Mouse (Mus musculus): ENCODE results near the gene Ptprq.

Ptprq gene

GRCm38 (mm10) chr10:107719806-107720205, at the start of gene Ptprq:
TSS of gene Ptprq (minus strand) at chr10:107720051.
- no peak for DNase-seq (ENCODE audit: low read depth, low spot score)

- no peak for DNase-seq (ENCODE audit: low read depth, low spot score)
Observed at GRCm38 (mm10) chr10:107759624-107760023, 39.8 kb upstream of the Ptprq start.

- DNase-seq (ENCODE audit: low read depth, low spot score) = no peak
Observed at GRCm38 (mm10) chr10:107753471-107753870, 33.6 kb upstream of the Ptprq start.

GRCm38 (mm10) chr10:107752351-107753143, 32.7 kb upstream of the Ptprq start:
- peak; percentile 88 for DNase-seq (ENCODE audit: low read depth, low spot score)

- peak; percentile 23 for DNase-seq (ENCODE audit: low read depth, low spot score)
Observed at GRCm38 (mm10) chr10:107751944-107752343, 32.1 kb upstream of the Ptprq start.

GRCm38 (mm10) chr10:107747566-107747965, 27.7 kb upstream of the Ptprq start:
- DNase-seq (ENCODE audit: low read depth, low spot score) = peak; percentile 68

- no peak for DNase-seq (ENCODE audit: low read depth, low spot score)
Observed at GRCm38 (mm10) chr10:107746717-107747116, 26.9 kb upstream of the Ptprq start.

GRCm38 (mm10) chr10:107739815-107740214, 20.0 kb upstream of the Ptprq start:
- DNase-seq (ENCODE audit: low read depth, low spot score) = no peak

- peak; percentile 19 for DNase-seq (ENCODE audit: low read depth, low spot score)
Observed at GRCm38 (mm10) chr10:107737743-107738142, 17.9 kb upstream of the Ptprq start.

GRCm38 (mm10) chr10:107735448-107735847, 15.6 kb upstream of the Ptprq start:
- DNase-seq (ENCODE audit: low read depth, low spot score) = peak; percentile 41

GRCm38 (mm10) chr10:107734327-107734726, 14.5 kb upstream of the Ptprq start:
- DNase-seq (ENCODE audit: low read depth, low spot score) = no peak

- no peak for DNase-seq (ENCODE audit: low read depth, low spot score)
Observed at GRCm38 (mm10) chr10:107725631-107726030, 5.8 kb upstream of the Ptprq start.

GRCm38 (mm10) chr10:107704443-107704842, 15.4 kb downstream of the Ptprq start:
- peak; percentile 49 for DNase-seq (ENCODE audit: low read depth, low spot score)

GRCm38 (mm10) chr10:107700944-107701343, 18.9 kb downstream of the Ptprq start:
- no peak for DNase-seq (ENCODE audit: low read depth, low spot score)

GRCm38 (mm10) chr10:107698716-107699115, 21.1 kb downstream of the Ptprq start:
- DNase-seq (ENCODE audit: low read depth, low spot score) = no peak

GRCm38 (mm10) chr10:107697177-107697576, 22.7 kb downstream of the Ptprq start:
- no peak for DNase-seq (ENCODE audit: low read depth, low spot score)

- DNase-seq (ENCODE audit: low read depth, low spot score) = no peak
Observed at GRCm38 (mm10) chr10:107687382-107687781, 32.5 kb downstream of the Ptprq start.

GRCm38 (mm10) chr10:107675994-107676393, 43.9 kb downstream of the Ptprq start:
- DNase-seq (ENCODE audit: low read depth, low spot score) = no peak

- DNase-seq (ENCODE audit: low read depth, low spot score) = no peak
Observed at GRCm38 (mm10) chr10:107668374-107669094, 51.3 kb downstream of the Ptprq start.

GRCm38 (mm10) chr10:107662372-107663065, 57.3 kb downstream of the Ptprq start:
- DNase-seq (ENCODE audit: low read depth, low spot score) = peak; percentile 63

- no peak for DNase-seq (ENCODE audit: low read depth, low spot score)
Observed at GRCm38 (mm10) chr10:107661970-107662369, 57.9 kb downstream of the Ptprq start.

- no peak for DNase-seq (ENCODE audit: low read depth, low spot score)
Observed at GRCm38 (mm10) chr10:107659141-107659540, 60.7 kb downstream of the Ptprq start.

Data from brain, adult 2 months (tissue).